Mouse (Mus musculus): Measurements from ENCODE around the gene Mettl3. TPM values are rescaled to one million over a fixed set of nuclear protein-coding genes. Genes with fewer than 3 reads are reported as not detected.
"Not testable (repeated sequence)": the region's sequence is repeated elsewhere in the genome, so short reads cannot be mapped to it uniquely, and the experiment has no call there.

Gene Mettl3
- total RNA-seq (2021): 10 to 100 TPM; 37.6 to 44.1 TPM
- long read RNA-seq, experiment 1, transcript Mettl3-201 (11 exons, 2,025 nt): major isoform, 24 of 51 reads
- long read RNA-seq, experiment 1, partial matches to known transcripts: 14 of 51 reads
- long read RNA-seq, experiment 1, other reads (novel, unspliced or antisense): 11 of 51 reads
- long read RNA-seq, experiment 2, transcript Mettl3-201 (11 exons, 2,025 nt): major isoform, 16 of 34 reads
- long read RNA-seq, experiment 2, partial matches to known transcripts: 5 of 34 reads
- long read RNA-seq, experiment 2, other reads (novel, unspliced or antisense): 12 of 34 reads

- DNase-seq (ENCODE audit: low spot score in 2 of 2): peak; percentile 90 to 92
These were observed at the start of gene Mettl3 for GRCm38 (mm10) chr14:52304644-52305271. Mettl3 (minus strand) TSS chr14:52305128.

DNA sequence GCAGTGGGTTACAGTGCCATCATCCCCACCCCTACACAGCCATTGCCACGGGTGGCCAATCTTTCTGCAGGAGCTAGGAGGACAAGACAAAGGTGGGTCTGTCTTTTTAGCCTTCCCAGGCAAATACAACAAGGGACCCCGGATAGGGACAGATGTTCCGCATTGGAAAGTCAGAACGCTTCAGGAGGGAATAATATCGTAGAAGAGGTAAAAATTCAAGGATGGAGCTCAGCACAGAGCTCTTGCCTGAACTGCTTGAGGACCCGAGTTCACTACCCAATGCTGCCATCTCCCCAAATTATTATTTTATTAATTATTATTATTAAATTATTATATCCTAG lies 34.6 kb upstream of the Mettl3 start:
- no peak for DNase-seq (ENCODE audit: low spot score in 2 of 2)

DNA sequence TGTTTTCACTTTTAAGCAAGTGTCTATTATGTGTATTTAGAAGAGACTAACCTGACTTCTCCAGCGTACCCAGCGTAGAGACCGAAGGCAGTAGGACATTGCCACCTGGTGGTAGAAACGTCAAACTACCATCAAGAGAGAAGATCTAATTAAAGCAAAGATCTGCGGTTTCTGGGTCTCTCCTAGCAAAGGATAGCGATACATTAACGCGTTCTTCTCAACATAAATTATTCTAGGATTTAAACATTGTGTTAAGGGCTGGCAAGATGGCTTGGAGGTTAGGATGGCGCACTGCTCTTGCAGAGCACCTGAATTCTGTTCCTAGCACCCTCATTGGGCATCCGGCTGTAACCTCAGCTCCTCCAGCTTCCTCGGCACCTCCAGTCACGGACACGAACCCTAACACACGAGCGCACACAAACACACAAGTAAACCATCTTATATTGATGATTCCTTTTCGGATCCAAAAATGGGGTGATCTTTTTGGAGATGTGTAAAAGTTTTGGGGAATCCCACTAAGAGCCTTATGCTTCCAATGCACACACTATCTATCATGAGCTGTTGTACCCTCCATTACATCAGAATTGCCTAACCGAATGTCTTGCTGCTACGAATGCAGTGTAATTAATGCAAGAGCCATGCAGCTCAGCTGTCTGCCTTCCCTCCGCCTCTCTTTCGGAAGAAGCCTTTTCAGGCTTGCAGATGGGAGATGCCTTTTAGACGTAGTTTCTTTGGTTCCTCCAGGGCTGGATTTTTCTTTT lies 34.0 kb upstream of the Mettl3 start:
- peak; percentile 70 to 73 for DNase-seq (ENCODE audit: low spot score in 2 of 2)

GRCm38 (mm10) chr14:52332171-52332570 lies 27.2 kb upstream of the Mettl3 start:
- no peak for DNase-seq (ENCODE audit: low spot score in 2 of 2)

GRCm38 (mm10) chr14:52331069-52331750 lies 26.3 kb upstream of the Mettl3 start:
- no peak for DNase-seq (ENCODE audit: low spot score in 2 of 2)

- no peak for DNase-seq (ENCODE audit: low spot score in 2 of 2)
These were observed 23.2 kb upstream of the Mettl3 start, which contains the start of gene Sall2 for GRCm38 (mm10) chr14:52327910-52328812. Sall2 (minus strand) TSS chr14:52328762.

DNA sequence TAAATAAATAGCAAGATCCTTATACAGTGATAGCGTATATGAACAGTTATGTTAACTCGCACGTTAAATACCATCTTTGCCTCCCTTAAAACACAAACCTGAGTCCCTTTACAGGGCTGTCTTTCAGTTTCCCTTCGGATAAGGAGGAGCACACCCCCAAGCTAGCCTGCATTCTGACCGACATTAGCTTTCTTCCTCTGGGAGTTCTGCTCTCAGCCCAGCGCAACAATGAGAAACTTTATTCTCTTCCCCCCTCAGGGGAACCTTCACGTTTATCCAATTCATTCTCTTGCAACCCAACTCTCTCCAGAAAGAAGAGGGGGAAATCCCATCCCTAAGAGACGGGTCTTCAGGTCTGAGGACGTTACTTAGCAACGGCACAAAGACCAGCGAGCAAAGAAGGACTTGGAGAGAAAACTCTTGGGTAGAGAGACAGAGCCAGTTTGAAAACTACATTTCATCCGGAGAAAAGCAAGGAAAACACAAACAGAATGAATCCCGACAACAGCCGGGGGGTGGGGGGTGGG lies 22.5 kb upstream of the Mettl3 start:
- no peak for DNase-seq (ENCODE audit: low spot score in 2 of 2)

- DNase-seq (ENCODE audit: low spot score in 2 of 2): no peak
These were observed 21.0 kb upstream of the Mettl3 start for GRCm38 (mm10) chr14:52325890-52326289.

- no peak for DNase-seq (ENCODE audit: low spot score in 2 of 2)
These were observed 14.4 kb upstream of the Mettl3 start for GRCm38 (mm10) chr14:52319361-52319760.

DNA sequence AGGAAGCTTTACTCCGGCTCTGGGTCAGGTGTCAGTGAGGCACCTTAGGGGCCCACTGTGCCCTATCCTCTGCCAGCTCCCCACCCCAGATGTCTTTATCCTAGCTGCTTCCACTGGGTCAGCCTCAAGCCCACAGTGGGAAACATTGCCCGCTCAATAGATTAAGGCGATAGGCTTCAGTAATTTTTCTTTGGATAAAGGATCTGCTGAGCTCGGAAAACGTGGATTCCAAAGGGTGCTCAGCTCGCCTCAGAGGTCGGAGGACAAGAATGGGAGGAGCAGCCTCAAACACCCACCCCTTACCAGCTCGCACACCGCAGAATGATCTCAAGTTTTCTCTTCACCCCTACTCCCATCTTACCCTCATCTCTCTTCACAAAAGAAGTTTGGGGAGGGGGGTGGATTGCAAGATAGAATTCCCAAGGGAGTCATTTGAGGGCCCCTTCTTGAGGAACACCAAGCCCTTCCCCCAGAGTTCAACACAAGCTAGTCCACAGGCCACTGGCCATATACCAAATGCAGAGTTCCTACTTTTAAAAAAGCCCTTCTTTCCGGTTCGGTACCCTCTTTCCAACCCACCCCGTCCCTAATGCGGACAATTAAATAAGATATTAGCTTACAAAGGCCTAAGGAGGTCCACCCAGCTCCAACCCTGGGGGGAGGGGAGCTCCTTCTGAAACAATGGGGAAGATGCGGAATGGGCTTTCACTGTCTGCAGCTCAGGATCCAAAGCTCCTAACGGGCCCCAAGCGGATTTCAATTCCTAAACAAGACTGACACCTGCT lies 11.7 kb upstream of the Mettl3 start:
- no peak for DNase-seq (ENCODE audit: low spot score in 2 of 2)

DNA sequence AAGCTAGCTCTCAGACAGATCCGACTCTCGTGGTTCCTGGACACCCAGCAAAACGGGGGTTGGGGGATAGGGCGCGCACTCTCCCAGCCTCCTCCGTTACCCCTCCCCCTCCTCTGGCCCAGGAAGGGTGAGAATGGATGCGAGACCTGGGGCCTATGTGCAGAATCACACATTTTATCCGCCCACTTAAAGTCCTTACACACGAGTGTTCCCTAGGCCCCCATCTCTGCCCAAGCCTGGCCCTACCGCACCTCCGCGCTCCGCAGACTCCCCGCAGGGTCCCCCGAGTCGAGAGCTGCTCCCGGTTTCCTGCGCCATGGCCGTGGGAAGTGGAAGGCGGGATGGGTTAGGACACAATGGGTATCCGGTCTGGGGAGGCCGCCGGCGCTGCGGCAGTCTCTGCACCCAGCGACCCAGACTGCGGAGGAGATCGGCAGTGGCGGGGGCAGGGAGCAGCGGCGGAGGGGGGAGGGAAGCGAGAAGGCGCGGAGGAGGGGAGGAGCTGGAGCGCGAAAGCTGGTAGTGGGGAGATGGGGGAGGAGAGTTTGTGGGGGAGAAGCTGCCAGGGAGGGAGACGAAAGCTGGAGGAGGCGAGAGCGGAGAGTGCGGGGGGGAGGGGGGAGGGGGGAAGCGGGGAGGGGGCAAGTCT lies 11.0 kb upstream of the Mettl3 start:
- DNase-seq (ENCODE audit: low spot score in 2 of 2): peak; percentile 59 to 80

GRCm38 (mm10) chr14:52315283-52315780 lies 10.4 kb upstream of the Mettl3 start:
- DNase-seq (ENCODE audit: low spot score in 2 of 2): no peak

GRCm38 (mm10) chr14:52314808-52315150 lies 9.9 kb upstream of the Mettl3 start:
- DNase-seq (ENCODE audit: low spot score in 2 of 2): no peak

DNA sequence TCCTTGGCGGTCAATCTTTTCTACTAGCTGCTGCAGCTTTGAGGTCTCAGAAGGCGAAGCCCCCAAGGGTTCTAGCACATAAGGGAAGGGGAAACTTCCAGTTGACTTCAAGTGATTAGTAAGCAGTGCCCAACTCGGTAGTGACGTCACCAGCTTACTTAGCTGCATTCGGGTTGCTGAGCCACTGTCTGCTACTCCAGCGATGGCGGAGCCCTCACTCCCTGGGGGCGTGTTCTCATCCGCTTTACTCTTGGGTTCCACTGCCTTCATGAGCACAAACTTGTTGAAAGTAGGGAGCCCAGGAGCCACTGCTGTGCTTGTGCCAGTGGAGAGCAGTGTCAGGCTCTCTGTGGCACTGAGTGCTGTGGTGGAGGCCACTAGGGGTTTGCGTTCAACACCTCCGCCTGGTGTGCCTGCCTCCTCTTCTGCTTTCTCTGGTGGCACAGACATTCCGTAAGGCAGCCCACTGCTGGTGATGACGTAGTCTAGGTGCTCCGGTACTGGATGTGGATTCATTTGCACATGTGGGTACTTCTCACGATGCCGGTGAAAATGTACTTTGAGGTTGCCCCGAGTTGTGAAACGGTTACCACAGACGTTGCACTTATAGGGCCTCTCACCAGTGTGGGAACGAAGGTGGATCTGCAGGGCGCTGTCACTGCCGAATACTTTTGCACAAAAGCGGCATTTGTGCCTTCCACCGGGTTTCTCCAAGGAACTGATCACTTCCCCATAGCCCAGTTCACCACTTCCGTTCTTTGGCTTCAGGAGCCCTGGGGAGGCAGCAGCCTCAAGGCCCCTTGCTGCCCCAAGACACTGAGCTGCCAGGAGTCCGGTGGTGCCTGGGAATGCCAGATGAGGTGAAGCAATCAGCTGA lies 9.2 kb upstream of the Mettl3 start:
- DNase-seq (ENCODE audit: low spot score in 2 of 2): no peak

DNA sequence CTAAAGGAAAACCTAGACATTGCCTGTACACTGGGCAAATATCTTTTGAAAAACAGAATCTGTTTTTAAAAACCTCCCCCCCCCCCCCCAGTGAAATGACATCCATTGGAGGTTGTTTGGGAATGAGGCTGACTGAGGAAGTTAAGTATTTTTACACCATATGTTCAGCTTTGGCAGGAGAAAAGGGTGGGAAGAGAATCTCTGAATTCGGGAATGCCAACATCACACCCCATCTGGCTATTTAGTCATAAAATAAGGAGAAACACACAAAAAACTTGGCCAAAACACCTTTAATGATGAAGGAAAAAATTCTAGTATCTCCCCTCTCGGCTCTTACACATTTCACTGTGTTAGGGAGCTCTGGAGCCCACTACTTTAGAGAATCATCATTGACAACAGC lies 6.0 kb upstream of the Mettl3 start:
- no peak for DNase-seq (ENCODE audit: low spot score in 2 of 2)

DNA sequence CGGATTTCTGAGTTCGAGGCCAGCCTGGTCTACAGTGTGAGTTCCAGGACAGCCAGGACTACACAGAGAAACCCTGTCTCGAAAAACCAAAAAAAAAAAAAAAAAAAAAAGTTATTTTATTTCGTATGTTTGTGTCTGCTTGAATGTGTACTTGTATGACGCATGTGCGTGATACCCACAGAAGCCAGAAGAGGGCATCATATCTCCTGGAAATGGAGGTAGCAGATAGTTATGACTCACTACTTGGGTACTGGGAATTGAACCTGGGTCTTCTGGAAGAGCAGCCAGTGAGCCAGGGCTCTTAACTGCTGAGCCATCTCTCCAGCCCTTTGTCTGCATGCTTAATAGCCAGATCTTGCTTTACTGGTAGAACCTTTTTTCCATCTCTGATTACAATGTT lies 5.4 kb upstream of the Mettl3 start:
- DNase-seq (ENCODE audit: low spot score in 2 of 2): not testable (repeated sequence)

- no peak for DNase-seq (ENCODE audit: low spot score in 2 of 2)
These were observed 1.2 kb upstream of the Mettl3 start for GRCm38 (mm10) chr14:52306100-52306499.

DNA sequence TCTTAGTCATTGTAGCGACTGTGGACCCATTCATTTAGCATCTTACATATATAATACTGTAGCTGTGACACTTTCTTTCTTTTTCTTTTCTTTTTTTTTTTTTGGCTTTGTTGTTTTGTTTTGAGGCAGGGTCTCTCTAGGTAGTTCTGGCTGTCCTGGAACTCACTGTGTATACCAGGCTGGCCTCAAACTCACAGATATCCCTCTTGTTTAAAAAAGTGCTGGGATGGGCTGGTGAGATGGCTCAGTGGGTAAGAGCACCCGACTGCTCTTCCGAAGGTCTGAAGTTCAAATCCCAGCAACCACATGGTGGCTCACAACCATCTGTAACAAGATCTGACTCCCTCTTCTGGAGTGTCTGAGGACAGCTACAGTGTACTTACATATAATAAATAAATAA lies 1.4 kb downstream of the Mettl3 start:
- DNase-seq (ENCODE audit: low spot score in 2 of 2): not testable (repeated sequence)

All from left cerebral cortex, adult 18-20 months (tissue).